Mouse (Mus musculus): ENCODE results near the gene S100a13. TPM values are rescaled to one million over a fixed set of nuclear protein-coding genes. Genes with fewer than 3 reads are reported as not detected.

Gene S100a13
- total RNA-seq, 2 experiments from 2014 or later = 31.2 to 32.1 TPM

- peak; percentile 44 to 58 for DNase-seq
- intact Hi-C loops (cut with DNase I) = loop anchor here (5.0 kb wide), 1 partner anchor 41 kb away; no protein-coding TSS in a partner anchor
Observed at GRCm38 (mm10) chr3:90540904-90541303, 26.7 kb downstream of the S100a13 start.

- intact Hi-C loops (cut with DNase I) = no loop called here
- DNase-seq = no peak
Observed at GRCm38 (mm10) chr3:90549676-90550420, 35.6 kb downstream of the S100a13 start.

- intact Hi-C loops (cut with DNase I) = no loop called here
- no peak for DNase-seq
Observed at GRCm38 (mm10) chr3:90550421-90550790, 36.2 kb downstream of the S100a13 start.

GRCm38 (mm10) chr3:90552231-90552630 lies 38.0 kb downstream of the S100a13 start:
- DNase-seq = no peak
- intact Hi-C loops (cut with DNase I) = no loop called here

- intact Hi-C loops (cut with DNase I) = no loop called here
Observed at GRCm38 (mm10) chr3:90555954-90556353, 41.7 kb downstream of the S100a13 start.

GRCm38 (mm10) chr3:90560008-90560628 lies 45.9 kb downstream of the S100a13 start, which contains the start of gene S100a3:
Gene S100a3 (plus strand): TSS chr3:90560578.
- DNase-seq = no peak

More at GRCm38 (mm10) chr3:90555954-90556353, 41.7 kb downstream of the S100a13 start:
- DNase-seq = no peak

More at GRCm38 (mm10) chr3:90560008-90560628, 45.9 kb downstream of the S100a13 start, which contains the start of gene S100a3:
- intact Hi-C loops (cut with DNase I) = no loop called here

Other genes with a start within 250 kb of the S100a13 start
- 10 to 100 TPM; 34.0 to 34.5 TPM for gene Dennd4b, start 249.2 kb upstream of the S100a13 start, total RNA-seq (2021)
- gene Gatad2b, start 221.3 kb upstream of the S100a13 start, total RNA-seq (2021) = 10 to 100 TPM; 50.1 to 50.7 TPM
- gene Slc27a3, start 124.5 kb upstream of the S100a13 start, total RNA-seq (2021) = under 1 TPM; 0.54 to 1.00 TPM
- 10 to 100 TPM; 23.7 to 27.9 TPM for gene Ints3, start 80.8 kb upstream of the S100a13 start, total RNA-seq (2021)
- 10 to 100 TPM; 19.9 to 21.3 TPM for gene Npr1, start 48.6 kb upstream of the S100a13 start, total RNA-seq (2021)
- gene Ilf2, start 38.3 kb upstream of the S100a13 start, total RNA-seq (2021) = 10 to 100 TPM; 29.6 to 32.2 TPM
- 10 to 100 TPM; 61.0 to 71.3 TPM for gene Snapin, start 23.4 kb upstream of the S100a13 start, total RNA-seq (2021)
- 100 to 1,000 TPM in 1 of 2 experiments, 10 to 100 TPM in 1; 92.7 to 106 TPM for gene Chtop, start 4.9 kb upstream of the S100a13 start, total RNA-seq (2021)
- gene S100a1, start within 50 bp of the S100a13 start, total RNA-seq (2021) = 100 to 1,000 TPM; 897 to 921 TPM
- gene S100a14, start 12.4 kb downstream of the S100a13 start, total RNA-seq (2021) = under 1 TPM; 0.46 to 0.53 TPM
- gene S100a16, start 22.8 kb downstream of the S100a13 start, total RNA-seq (2021) = 10 to 100 TPM; 64.0 to 66.5 TPM
- gene S100a3, start 46.1 kb downstream of the S100a13 start, total RNA-seq (2021) = not detected
- gene S100a2, start 75.8 kb downstream of the S100a13 start, total RNA-seq (2021) = not detected
- not detected for gene Gm42674, start 87.5 kb downstream of the S100a13 start, total RNA-seq (2021)
- gene S100a4, start 89.3 kb downstream of the S100a13 start, total RNA-seq (2021) = 10 to 100 TPM; 10.1 to 14.2 TPM
- not detected for gene S100a5, start 94.1 kb downstream of the S100a13 start, total RNA-seq (2021)
- gene S100a6, start 98.4 kb downstream of the S100a13 start, total RNA-seq (2021) = 10 to 100 TPM; 71.6 to 89.7 TPM
- under 1 TPM in 1 of 2 experiments, not detected in 1; 0.27 TPM for gene S100a7a, start 139.6 kb downstream of the S100a13 start, total RNA-seq (2021)
- gene S100a8, start 154.5 kb downstream of the S100a13 start, total RNA-seq (2021) = 1 to 10 TPM; 2.4 to 3.3 TPM
- gene S100a9, start 181.3 kb downstream of the S100a13 start, total RNA-seq (2021) = 1 to 10 TPM; 3.1 to 4.4 TPM
- not detected for gene Pglyrp4, start 212.5 kb downstream of the S100a13 start, total RNA-seq (2021)